Mouse (Mus musculus) MEL (cell line): Measurements from ENCODE around the gene Olfr450. TPM values are rescaled to one million over a fixed set of nuclear protein-coding genes. Genes with fewer than 3 reads are reported as not detected.

ENCODE experiments used
- DNase-seq: peaks from one replicate; pipeline ENCODE4 v3.0.0; 2011; ENCODE audit warnings: low read depth, low spot score
- H3K27ac ChIP-seq: 2 replicates; pipeline ENCODE4 v1.5.1; 2012; ENCODE audit warnings: low read depth, mild to moderate bottlenecking, control low read depth, low read length, moderate library complexity; ENCODE audit not compliant: control insufficient read depth
- H3K27me3 ChIP-seq, 2 experiments: fragments of 150-350 bp in 1 of 2; sonication (generic) in 1 of 2; 2 replicates each; pipeline ENCODE4 v1.6.1; 2012; ENCODE audit warnings: low read length in 2 of 2, mild to moderate bottlenecking in 2 of 2, improper control_type of control experiment in 1 of 2, moderate library complexity in 1 of 2; ENCODE audit not compliant: insufficient read depth in 2 of 2, control insufficient read depth in 1 of 2
- H3K36me3 ChIP-seq, 2 experiments: 2 replicates each; pipeline ENCODE4 v1.6.1; 2012 to 2014; ENCODE audit warnings: low read length in 2 of 2, improper control_type of control experiment in 1 of 2, inconsistent platforms in 1 of 2, mild to moderate bottlenecking in 1 of 2; ENCODE audit not compliant: insufficient read depth in 2 of 2, control insufficient read depth in 1 of 2
- H3K4me1 ChIP-seq, 2 experiments: fragments of 150-350 bp in 1 of 2; sonication (generic) in 1 of 2; 2 replicates each; pipeline ENCODE4 v1.6.1; 2012; ENCODE audit warnings: low read length in 2 of 2, improper control_type of control experiment in 1 of 2, mild to moderate bottlenecking in 1 of 2; ENCODE audit not compliant: insufficient read depth in 2 of 2, control insufficient read depth in 1 of 2
- H3K4me3 ChIP-seq, 2 experiments: fragments of 150-350 bp in 1 of 2; sonication (generic) in 1 of 2; 2 replicates each; pipeline ENCODE4 v1.5.1; 2012; ENCODE audit warnings: low read depth in 2 of 2, low read length in 2 of 2, mild to moderate bottlenecking in 2 of 2, moderate library complexity in 2 of 2, control low read depth in 1 of 2, improper control_type of control experiment in 1 of 2; ENCODE audit not compliant: control insufficient read depth in 1 of 2, insufficient read depth in 1 of 2
- H3K79me2 ChIP-seq: 2 replicates; pipeline ENCODE4 v1.6.1; 2012; ENCODE audit warnings: mild to moderate bottlenecking, low read length, moderate library complexity; ENCODE audit not compliant: control insufficient read depth, poor library complexity, insufficient read depth
- H3K9ac ChIP-seq: 2 replicates; pipeline ENCODE4 v1.6.1; 2012; ENCODE audit warnings: low read depth, mild to moderate bottlenecking, control low read depth, low read length, moderate library complexity; ENCODE audit not compliant: control insufficient read depth, poor library complexity, severe bottlenecking
- H3K9me3 ChIP-seq: fragments of 150-350 bp; sonication (generic); replicated peaks from 2 replicates; pipeline ENCODE4 v1.6.1; 2012; ENCODE audit warnings: mild to moderate bottlenecking, low read length, improper control_type of control experiment, moderate library complexity; ENCODE audit not compliant: insufficient read depth
- CHD2 ChIP-seq: IDR thresholded peaks from 2 replicates; pipeline ENCODE4 v1.6.1; 2011; ENCODE audit warnings: low read length, improper control_type of control experiment
- ELF1 ChIP-seq: IDR thresholded peaks from 2 replicates; pipeline ENCODE4 v1.6.1; 2014; ENCODE audit warnings: low read depth, mild to moderate bottlenecking, inconsistent platforms, low read length, improper control_type of control experiment, moderate library complexity
- EP300 ChIP-seq, 2 experiments: IDR thresholded peaks; 2 replicates each; pipeline ENCODE4 v1.6.1; 2011; ENCODE audit warnings: improper control_type of control experiment in 2 of 2, low read length in 2 of 2, low read depth in 1 of 2, mild to moderate bottlenecking in 1 of 2
- JUND ChIP-seq: IDR thresholded peaks from 2 replicates; pipeline ENCODE4 v1.6.1; 2011; ENCODE audit warnings: low read depth, mild to moderate bottlenecking, improper control_type of control experiment, low read length
- MAFK ChIP-seq: IDR thresholded peaks from 2 replicates; pipeline ENCODE4 v1.6.1; 2011; ENCODE audit warnings: low read depth, mild to moderate bottlenecking, low read length, improper control_type of control experiment, borderline replicate concordance
- MAZ ChIP-seq: IDR thresholded peaks from 2 replicates; pipeline ENCODE4 v1.6.1; 2012; ENCODE audit warnings: low read depth, mild to moderate bottlenecking, inconsistent platforms, low read length, improper control_type of control experiment
- MEF2A ChIP-seq: IDR thresholded peaks from 2 replicates; pipeline ENCODE4 v1.6.1; 2014; ENCODE audit warnings: low read depth, mild to moderate bottlenecking, inconsistent platforms, low read length, improper control_type of control experiment; ENCODE audit not compliant: poor library complexity, insufficient replicate concordance, severe bottlenecking; ENCODE audit errors: extremely low read depth
- POLR2A ChIP-seq, 2 experiments: IDR thresholded peaks; 2 replicates each; pipeline ENCODE4 v1.6.1; 2011 to 2012; ENCODE audit warnings: low read length in 2 of 2, mild to moderate bottlenecking in 2 of 2, control low read depth in 1 of 2, improper control_type of control experiment in 1 of 2, low read depth in 1 of 2, moderate library complexity in 1 of 2; ENCODE audit not compliant: control insufficient read depth in 1 of 2, insufficient read depth in 1 of 2, poor library complexity in 1 of 2
- POLR2AphosphoS2 ChIP-seq: IDR thresholded peaks from 2 replicates; pipeline ENCODE4 v1.6.1; 2011; ENCODE audit warnings: low read length, improper control_type of control experiment
- RCOR1 ChIP-seq: IDR thresholded peaks from 2 replicates; pipeline ENCODE4 v1.6.1; 2012; ENCODE audit warnings: low read depth, mild to moderate bottlenecking, inconsistent platforms, low read length, improper control_type of control experiment
- TAL1 ChIP-seq: IDR thresholded peaks from 2 replicates; pipeline ENCODE4 v1.6.1; 2012; ENCODE audit warnings: mild to moderate bottlenecking, inconsistent platforms, low read length, moderate library complexity, mixed read lengths
- TBP ChIP-seq: IDR thresholded peaks from 2 replicates; pipeline ENCODE4 v1.8.0; 2011; ENCODE audit warnings: low read depth, low read length, improper control_type of control experiment
- TCF12 ChIP-seq: IDR thresholded peaks from 2 replicates; pipeline ENCODE4 v1.6.1; 2014; ENCODE audit warnings: low read depth, mild to moderate bottlenecking, inconsistent platforms, low read length, improper control_type of control experiment, moderate library complexity
- UBTF ChIP-seq: IDR thresholded peaks from 2 replicates; pipeline ENCODE4 v1.6.1; 2012; ENCODE audit warnings: low read depth, mild to moderate bottlenecking, inconsistent platforms, low read length, improper control_type of control experiment, moderate library complexity, borderline replicate concordance; ENCODE audit not compliant: insufficient read depth
- USF2 ChIP-seq, 2 experiments: IDR thresholded peaks; 2 replicates each; pipeline ENCODE4 v1.6.1; 2011 to 2012; ENCODE audit warnings: improper control_type of control experiment in 2 of 2, low read length in 2 of 2, borderline replicate concordance in 1 of 2, inconsistent platforms in 1 of 2, low read depth in 1 of 2, mild to moderate bottlenecking in 1 of 2; ENCODE audit not compliant: insufficient read depth in 1 of 2
- ZC3H11A ChIP-seq: IDR thresholded peaks from 2 replicates; pipeline ENCODE4 v1.6.1; 2012; ENCODE audit warnings: low read depth, mild to moderate bottlenecking, inconsistent platforms, low read length, improper control_type of control experiment
- ZKSCAN1 ChIP-seq: IDR thresholded peaks from 2 replicates; pipeline ENCODE4 v1.6.1; 2012; ENCODE audit warnings: low read depth, mild to moderate bottlenecking, inconsistent platforms, low read length, improper control_type of control experiment, moderate library complexity
- ZMIZ1 ChIP-seq: IDR thresholded peaks from 2 replicates; pipeline ENCODE4 v1.6.1; 2012; ENCODE audit warnings: low read depth, mild to moderate bottlenecking, inconsistent platforms, low read length, improper control_type of control experiment, moderate library complexity
- polyA plus RNA-seq, 2 experiments: library from polyadenylated mRNA; stranded (reverse) in 1 of 2; unstranded in 1 of 2; fragments of >175 nt in 1 of 2; fragments of >200 nt in 1 of 2; gene quantifications; 2 replicates each; pipeline versions ENCODE4 v1.2.1 to v1.2.4; 2012; ENCODE audit warnings: low replicate concordance in 2 of 2, low read depth in 1 of 2; ENCODE audit not compliant: insufficient read length in 2 of 2, insufficient read depth in 1 of 2, missing spikeins in 1 of 2
- total RNA-seq: library from RNA; depleted of rRNA; stranded (reverse); fragments of 300-350 nt; gene quantifications from 2 replicates; pipeline ENCODE4 v1.2.3, GENCODE M21; 2012; rRNA removed

The Olfr450 gene
- total RNA-seq = not detected in 2 replicates
- polyA plus RNA-seq = not detected

DNA sequence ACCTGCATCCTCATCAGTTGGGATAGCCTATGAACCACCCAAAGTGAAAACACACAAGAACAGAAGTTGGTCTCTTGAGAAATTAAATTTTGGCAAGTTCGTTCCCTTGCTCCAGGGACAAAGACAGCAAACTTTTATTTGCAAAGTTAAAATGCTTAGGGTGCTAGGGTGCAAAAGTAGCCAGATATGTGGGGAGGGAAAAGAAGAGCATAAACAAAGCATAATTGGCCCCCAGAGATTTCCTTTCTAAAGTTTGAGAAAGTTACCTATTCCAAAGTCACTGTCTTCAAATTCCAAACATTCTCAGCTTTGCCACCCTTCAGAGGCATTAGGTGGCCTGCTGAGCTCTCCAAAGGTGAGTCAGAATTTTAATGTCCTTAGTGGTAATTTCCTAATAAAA is at the start of gene Olfr450:
Gene Olfr450 (plus strand): TSS at position 301 of the 400 bp plus-strand sequence.
- DNase-seq = no peak
- no peaks in the 10 kb centered on the region for H3K9me3 ChIP-seq
- H3K9ac ChIP-seq = no peak within 1 kb of the TSS
- no peak within 1 kb of the TSS for H3K27ac ChIP-seq
- TF ChIP-seq RCOR1 (no peak), MAZ (no peak), UBTF (no peak), TBP (no peak), TAL1 (no peak)
- TF ChIP-seq, all 39 proteins: peak for 0
- H3K4me1 ChIP-seq = no peaks in the 10 kb centered on the region
- H3K79me2 ChIP-seq = no peaks in the 10 kb centered on the region
- no peak within 1 kb of the TSS for H3K4me3 ChIP-seq
- no peaks in the 10 kb centered on the region for H3K27me3 ChIP-seq
- no peaks in the 10 kb centered on the region for H3K36me3 ChIP-seq

DNA sequence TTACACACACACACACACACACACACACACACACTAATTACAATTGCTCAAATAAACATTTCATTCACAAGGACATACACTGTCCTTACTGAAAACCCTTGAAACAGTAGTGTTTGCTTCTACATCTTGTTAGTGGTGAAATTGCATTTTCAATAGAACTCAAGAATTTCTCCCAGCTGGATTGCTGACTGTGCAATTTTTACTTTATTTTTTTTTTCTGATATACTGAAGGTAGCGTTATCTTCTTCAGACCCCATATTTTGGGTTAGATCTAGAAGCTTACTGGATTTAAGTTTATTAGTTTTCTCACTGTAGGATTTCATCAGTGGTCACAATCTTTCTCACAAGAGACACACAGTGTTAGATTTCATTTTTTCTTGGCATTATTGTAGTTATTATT is 34.7 kb upstream of the Olfr450 start:
- Histone ChIP-seq H3K27ac (no peak overlapping the region), H3K4me3 (no peak overlapping the region), H3K36me3 (no peaks in the 10 kb centered on the region), H3K4me1 (no peaks in the 10 kb centered on the region), H3K79me2 (no peaks in the 10 kb centered on the region), H3K9ac (no peak overlapping the region), H3K27me3 (no peaks in the 10 kb centered on the region), H3K9me3 (no peaks in the 10 kb centered on the region)
- no peak for DNase-seq
- TF ChIP-seq MAFK (peak; percentile 38; the same call in 1 of the 2 replicates), JUND (no peak)

DNA sequence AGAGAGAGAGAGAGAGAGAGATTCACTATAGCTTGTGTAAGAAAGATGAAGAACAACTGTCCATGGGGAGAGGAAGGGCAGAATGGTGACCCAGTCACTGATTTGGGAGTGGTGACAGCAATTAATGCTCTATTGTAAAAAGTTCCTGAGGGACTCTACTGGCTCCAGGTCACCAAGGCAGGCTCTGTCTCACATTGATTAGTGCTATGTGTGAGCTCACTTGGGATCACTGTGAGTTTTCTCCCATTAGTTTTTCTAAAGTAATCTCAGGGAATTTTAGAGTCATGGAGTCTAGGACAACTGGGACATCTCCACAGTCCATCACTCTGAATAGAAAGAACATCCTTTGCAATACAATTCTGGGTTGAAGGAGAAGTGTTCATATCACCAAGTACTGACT is 26.9 kb upstream of the Olfr450 start, which contains the start of gene Olfr452:
Gene Olfr452 (plus strand): TSS at position 301 of the 400 bp plus-strand sequence.
- Histone ChIP-seq H3K27me3 (no peaks in the 10 kb centered on the region), H3K4me1 (no peaks in the 10 kb centered on the region), H3K9me3 (no peaks in the 10 kb centered on the region), H3K79me2 (no peaks in the 10 kb centered on the region), H3K4me3 (no peak within 1 kb of the TSS), H3K36me3 (no peaks in the 10 kb centered on the region), H3K27ac (no peak within 1 kb of the TSS), H3K9ac (no peak within 1 kb of the TSS)
- no peak for DNase-seq
- TF ChIP-seq ELF1 = no peak
- TF ChIP-seq POLR2A (IDR thresholded peaks at IDR 0.05; ENCODE audit: control insufficient read depth in 1 of 2, insufficient read depth in 1 of 2, low read depth in 1 of 2, low read length in 2 of 2, poor library complexity in 1 of 2) = no peak
- TF ChIP-seq POLR2AphosphoS2 = no peak
- TF ChIP-seq ZKSCAN1 = no peak
- TF ChIP-seq EP300 (IDR thresholded peaks at IDR 0.05; ENCODE audit: low read depth in 1 of 2, low read length in 2 of 2) = no peak
- TF ChIP-seq ZC3H11A = no peak
- no peak for TF ChIP-seq TCF12
- TF ChIP-seq CHD2 = no peak
- TF ChIP-seq MAZ = no peak
- TF ChIP-seq USF2 (IDR thresholded peaks at IDR 0.05; ENCODE audit: borderline replicate concordance in 1 of 2, insufficient read depth in 1 of 2, low read depth in 1 of 2, low read length in 2 of 2) = no peak
- TF ChIP-seq MEF2A = no peak
- TF ChIP-seq ZMIZ1 = no peak
